Mouse (Mus musculus): ENCODE measurements around the gene Fam71d. TPM values are rescaled to one million over a fixed set of nuclear protein-coding genes. Genes with fewer than 3 reads are reported as not detected.

The Fam71d gene
- polyA plus RNA-seq, 1 experiment from 2014 or later: not detected

GRCm38 (mm10) chr12:78748557-78749377 is 57.4 kb downstream of the Fam71d start, which contains the start of gene Mpp5:
TSS of gene Mpp5 (plus strand) at chr12:78748907.
- Histone ChIP-seq H3K27me3 (replicated peaks; ENCODE audit: control insufficient read depth, insufficient read depth, low read length) (no peaks in the 10 kb centered on the region), H3K4me1 (ENCODE audit: control insufficient read depth, insufficient read depth, low read length) (no peaks in the 10 kb centered on the region), H3K9me3 (ENCODE audit: control insufficient read depth, low read length) (no peaks in the 10 kb centered on the region), H3K4me3 (ENCODE audit: low read length) (peak within 1 kb of the TSS; percentile 86), H3K4me2 (ENCODE audit: low read depth, low read length) (peak within 1 kb of the TSS; percentile 96), H3K9ac (ENCODE audit: low read depth, low read length) (peak within 1 kb of the TSS; percentile 86), H3K27ac (ENCODE audit: low read length) (peak within 1 kb of the TSS; percentile 98), H3K36me3 (ENCODE audit: control insufficient read depth, insufficient read depth, low read length) (no peaks in the 10 kb centered on the region)
- WGBS: under 1% methylated on average over 84 of the region's 98 CpGs
- peak; percentile 99 for ATAC-seq

GRCm38 (mm10) chr12:78749378-78749801 is 58.1 kb downstream of the Fam71d start:
- Histone ChIP-seq H3K9ac (ENCODE audit: low read depth, low read length) (peak overlapping the region; percentile 86), H3K4me3 (ENCODE audit: low read length) (peak overlapping the region; percentile 86), H3K4me1 (ENCODE audit: control insufficient read depth, insufficient read depth, low read length) (no peaks in the 10 kb centered on the region), H3K9me3 (ENCODE audit: control insufficient read depth, low read length) (no peaks in the 10 kb centered on the region), H3K27ac (ENCODE audit: low read length) (peak overlapping the region; percentile 98), H3K27me3 (replicated peaks; ENCODE audit: control insufficient read depth, insufficient read depth, low read length) (no peaks in the 10 kb centered on the region), H3K36me3 (ENCODE audit: control insufficient read depth, insufficient read depth, low read length) (no peaks in the 10 kb centered on the region), H3K4me2 (ENCODE audit: low read depth, low read length) (peak overlapping the region; percentile 60)
- under 1% methylated on average over 24 of the region's 25 CpGs for WGBS
- peak; percentile 60 for ATAC-seq

GRCm38 (mm10) chr12:78761979-78762378 is 70.6 kb downstream of the Fam71d start:
- Histone ChIP-seq H3K4me1 (ENCODE audit: control insufficient read depth, insufficient read depth, low read length) (no peaks in the 10 kb centered on the region), H3K36me3 (ENCODE audit: control insufficient read depth, insufficient read depth, low read length) (no peaks in the 10 kb centered on the region), H3K27me3 (replicated peaks; ENCODE audit: control insufficient read depth, insufficient read depth, low read length) (no peaks in the 10 kb centered on the region), H3K9me3 (ENCODE audit: control insufficient read depth, low read length) (no peaks in the 10 kb centered on the region), H3K4me2 (ENCODE audit: low read depth, low read length) (no peak overlapping the region), H3K4me3 (ENCODE audit: low read length) (no peak overlapping the region), H3K9ac (ENCODE audit: low read depth, low read length) (no peak overlapping the region), H3K27ac (ENCODE audit: low read length) (no peak overlapping the region)
- no peak for ATAC-seq

GRCm38 (mm10) chr12:78769031-78769713 is 77.8 kb downstream of the Fam71d start:
- Histone ChIP-seq H3K4me1 (ENCODE audit: control insufficient read depth, insufficient read depth, low read length) (no peaks in the 10 kb centered on the region), H3K9ac (ENCODE audit: low read depth, low read length) (no peak overlapping the region), H3K9me3 (ENCODE audit: control insufficient read depth, low read length) (no peaks in the 10 kb centered on the region), H3K4me2 (ENCODE audit: low read depth, low read length) (no peak overlapping the region), H3K27me3 (replicated peaks; ENCODE audit: control insufficient read depth, insufficient read depth, low read length) (no peaks in the 10 kb centered on the region), H3K4me3 (ENCODE audit: low read length) (no peak overlapping the region), H3K27ac (ENCODE audit: low read length) (no peak overlapping the region), H3K36me3 (ENCODE audit: control insufficient read depth, insufficient read depth, low read length) (no peaks in the 10 kb centered on the region)
- peak; percentile 83 for ATAC-seq
- WGBS: 55% methylated on average over 6 of the region's 6 CpGs

- no peak overlapping the region for H3K9ac ChIP-seq (ENCODE audit: low read depth, low read length)
- WGBS: 69% methylated on average over 2 of the region's 2 CpGs
- peaks cover 5% of the 10 kb centered on the region; the same call in 1 of the 2 replicates for H3K4me1 ChIP-seq (ENCODE audit: control insufficient read depth, insufficient read depth, low read length)
- no peak overlapping the region for H3K27ac ChIP-seq (ENCODE audit: low read length)
- no peaks in the 10 kb centered on the region for H3K27me3 ChIP-seq (replicated peaks; ENCODE audit: control insufficient read depth, insufficient read depth, low read length)
- H3K36me3 ChIP-seq (ENCODE audit: control insufficient read depth, insufficient read depth, low read length): no peaks in the 10 kb centered on the region
- no peak for ATAC-seq
- no peak overlapping the region for H3K4me2 ChIP-seq (ENCODE audit: low read depth, low read length)
- no peak overlapping the region for H3K4me3 ChIP-seq (ENCODE audit: low read length)
- no peaks in the 10 kb centered on the region for H3K9me3 ChIP-seq (ENCODE audit: control insufficient read depth, low read length)
Observed at GRCm38 (mm10) chr12:78773211-78773610, 81.9 kb downstream of the Fam71d start.

GRCm38 (mm10) chr12:78777916-78778315 is 86.6 kb downstream of the Fam71d start:
- WGBS: 35% methylated on average over 2 of the region's 2 CpGs
- Histone ChIP-seq H3K4me1 (ENCODE audit: control insufficient read depth, insufficient read depth, low read length) (peaks cover 8% of the 10 kb centered on the region; the same call in 1 of the 2 replicates), H3K9me3 (ENCODE audit: control insufficient read depth, low read length) (no peaks in the 10 kb centered on the region), H3K4me3 (ENCODE audit: low read length) (no peak overlapping the region), H3K4me2 (ENCODE audit: low read depth, low read length) (no peak overlapping the region), H3K27ac (ENCODE audit: low read length) (no peak overlapping the region), H3K9ac (ENCODE audit: low read depth, low read length) (no peak overlapping the region), H3K36me3 (ENCODE audit: control insufficient read depth, insufficient read depth, low read length) (no peaks in the 10 kb centered on the region), H3K27me3 (replicated peaks; ENCODE audit: control insufficient read depth, insufficient read depth, low read length) (no peaks in the 10 kb centered on the region)
- no peak for ATAC-seq

GRCm38 (mm10) chr12:78778423-78779067 is 87.2 kb downstream of the Fam71d start:
- Histone ChIP-seq H3K9ac (ENCODE audit: low read depth, low read length) (no peak overlapping the region), H3K4me1 (ENCODE audit: control insufficient read depth, insufficient read depth, low read length) (peaks cover 8% of the 10 kb centered on the region; the same call in 1 of the 2 replicates), H3K27me3 (replicated peaks; ENCODE audit: control insufficient read depth, insufficient read depth, low read length) (no peaks in the 10 kb centered on the region), H3K36me3 (ENCODE audit: control insufficient read depth, insufficient read depth, low read length) (no peaks in the 10 kb centered on the region), H3K9me3 (ENCODE audit: control insufficient read depth, low read length) (no peaks in the 10 kb centered on the region), H3K4me2 (ENCODE audit: low read depth, low read length) (no peak overlapping the region), H3K4me3 (ENCODE audit: low read length) (no peak overlapping the region), H3K27ac (ENCODE audit: low read length) (0 out of 2 replicates have a peak overlapping the region, but pooled peaks have one; percentile 10)
- peak; percentile 56; the same call in 1 of the 2 replicates for ATAC-seq
- WGBS: 55% methylated on average over 4 of the region's 4 CpGs

All from intestine, embryonic 16.5 days (tissue).